Mouse (Mus musculus): Measurements from ENCODE around the gene Mpst. TPM values are rescaled to one million over a fixed set of nuclear protein-coding genes. Genes with fewer than 3 reads are reported as not detected.

Mpst gene
- total RNA-seq, 2 experiments from 2014 or later = 10.4 to 39.6 TPM

DNA sequence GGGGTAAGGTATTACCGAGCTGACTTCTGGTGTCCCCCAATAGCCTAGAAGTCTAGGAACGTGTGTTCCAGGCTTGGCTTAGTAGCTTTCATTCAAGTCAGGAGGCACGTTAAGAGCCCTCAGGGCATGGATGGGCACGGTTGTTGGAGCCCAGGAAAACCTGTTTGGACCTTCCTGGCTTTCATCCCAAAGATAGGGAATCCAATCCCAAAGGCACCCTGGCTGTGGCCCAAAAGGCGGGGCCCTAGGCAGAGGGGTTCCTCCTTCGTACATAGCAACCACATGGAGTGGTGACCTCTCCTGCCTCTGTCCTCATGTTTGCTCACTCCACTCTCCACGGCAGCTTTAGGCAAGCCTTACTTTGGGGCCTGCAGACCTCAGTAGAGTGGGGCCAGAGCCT is 3.8 kb upstream of the Mpst start:
- ATAC-seq (replicated peaks; ENCODE audit: low FRiP score, poor library complexity, severe bottlenecking) = no peak

DNA sequence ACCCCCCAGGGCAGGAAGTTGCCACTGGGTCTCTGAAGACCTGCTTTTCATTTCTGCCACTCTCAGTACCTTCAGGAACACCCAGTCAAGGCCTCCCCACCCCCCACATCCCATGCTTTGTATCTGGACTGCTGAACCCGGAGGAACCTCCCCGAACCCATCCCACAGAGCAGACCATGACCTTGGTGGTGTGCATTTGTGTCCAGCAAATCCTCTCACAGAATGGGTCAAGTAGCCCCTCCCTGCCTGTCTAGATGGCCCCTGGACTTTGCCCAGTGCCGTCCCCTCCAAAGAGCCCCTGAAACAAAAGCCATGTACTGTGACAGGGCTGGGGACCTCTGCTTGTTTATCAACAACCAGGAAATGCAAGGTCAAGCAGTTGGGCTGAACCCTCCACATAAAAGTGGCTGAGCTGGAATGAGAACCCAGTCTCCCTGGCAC is 2.9 kb upstream of the Mpst start:
- ATAC-seq (replicated peaks; ENCODE audit: low FRiP score, poor library complexity, severe bottlenecking) = no peak

- no peak for ATAC-seq (replicated peaks; ENCODE audit: low FRiP score, poor library complexity, severe bottlenecking)
Observed at GRCm38 (mm10) chr15:78403896-78404295, 2.3 kb upstream of the Mpst start.

DNA sequence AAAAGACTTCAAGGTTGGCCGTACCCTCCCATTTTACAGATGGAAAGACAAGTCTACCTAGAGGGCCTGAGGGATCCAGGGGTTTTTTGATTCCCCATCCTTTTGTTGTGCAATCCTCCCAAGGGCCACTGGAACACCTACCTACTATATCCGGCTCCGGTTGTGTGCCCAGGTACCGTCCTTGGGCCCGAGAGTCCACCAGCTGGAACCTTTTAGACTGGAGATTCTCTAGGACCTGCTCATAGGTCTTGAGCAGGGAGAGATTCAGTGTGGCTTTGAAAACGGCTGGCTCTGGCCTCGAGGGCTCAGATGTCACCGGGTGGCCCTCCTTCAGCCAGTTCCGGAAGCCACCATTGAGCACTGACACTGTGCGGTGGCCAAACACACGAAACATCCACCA is 1.1 kb upstream of the Mpst start:
- ATAC-seq (replicated peaks; ENCODE audit: low FRiP score, poor library complexity, severe bottlenecking) = no peak

DNA sequence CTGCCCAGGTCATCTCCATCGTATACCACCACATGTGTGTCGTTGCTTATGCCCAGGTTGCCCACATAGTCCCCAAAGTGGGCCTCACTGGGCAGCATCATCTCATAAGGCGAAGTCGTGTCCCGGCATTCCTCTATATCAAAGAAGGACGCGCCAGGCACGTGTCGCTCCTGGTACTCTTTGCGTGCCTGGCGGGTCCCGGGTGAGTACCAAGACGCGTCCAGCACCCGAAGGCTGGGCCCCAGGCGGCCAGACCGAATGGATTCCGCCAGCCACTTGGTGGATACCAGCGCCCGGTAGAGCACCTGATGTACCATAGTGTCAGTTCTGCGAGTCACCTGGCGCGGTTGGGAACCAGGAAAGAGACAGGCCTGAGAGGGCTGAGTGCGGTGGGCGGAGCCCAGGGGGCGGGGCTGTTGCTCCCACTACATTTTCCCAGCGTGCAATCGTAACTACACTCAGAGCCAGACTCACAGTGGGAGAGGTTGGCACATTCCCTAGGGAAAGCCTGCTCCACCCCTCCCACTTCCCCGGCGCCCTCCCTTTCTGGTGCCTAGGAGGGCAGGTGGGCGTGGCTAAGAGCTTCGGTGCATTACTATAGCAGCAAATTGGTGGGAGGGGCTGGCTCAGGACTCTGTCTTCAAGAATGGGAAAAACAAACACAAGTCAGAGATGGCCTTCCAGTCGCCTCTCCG is 552 bp upstream of the Mpst start, which contains the start of gene Tst:
TSS of gene Tst (minus strand) at position 391 of the 695 bp plus-strand sequence.
- peak; percentile 64 for ATAC-seq (replicated peaks; ENCODE audit: low FRiP score, poor library complexity, severe bottlenecking)

- no peak for ATAC-seq (replicated peaks; ENCODE audit: low FRiP score, poor library complexity, severe bottlenecking)
Observed at GRCm38 (mm10) chr15:78409570-78410052, 3.4 kb downstream of the Mpst start.

DNA sequence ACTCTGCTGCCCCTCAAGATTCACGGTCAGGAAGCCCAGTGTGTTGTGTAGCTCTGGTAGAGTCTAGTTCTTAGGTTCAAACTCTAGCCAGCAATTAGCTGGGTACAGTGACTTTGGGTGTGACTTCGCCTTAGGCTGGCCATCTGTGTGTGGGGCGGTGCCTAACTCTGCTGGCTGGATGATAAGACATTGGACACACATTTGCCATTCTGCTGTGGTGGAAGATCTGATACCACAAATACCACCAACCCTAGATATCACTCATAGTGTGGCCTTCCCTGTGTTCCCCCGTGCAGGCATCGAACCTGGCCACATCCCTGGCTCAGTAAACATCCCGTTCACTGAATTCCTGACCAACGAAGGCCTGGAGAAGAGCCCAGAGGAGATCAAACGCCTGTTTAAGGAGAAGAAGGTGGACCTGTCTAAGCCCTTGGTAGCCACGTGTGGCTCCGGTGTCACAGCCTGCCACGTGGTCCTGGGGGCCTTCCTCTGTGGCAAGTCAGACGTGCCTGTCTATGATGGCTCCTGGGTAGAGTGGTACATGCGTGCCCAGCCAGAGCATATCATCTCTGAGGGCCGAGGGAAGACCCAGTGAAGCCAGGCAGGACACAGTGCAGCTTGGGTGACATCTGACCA is 7.0 kb downstream of the Mpst start:
- peak; percentile 89 for ATAC-seq (replicated peaks; ENCODE audit: low FRiP score, poor library complexity, severe bottlenecking)

- ATAC-seq (replicated peaks; ENCODE audit: low FRiP score, poor library complexity, severe bottlenecking) = 0 out of 2 replicates have a peak, but pooled peaks have one; percentile 0
Observed at GRCm38 (mm10) chr15:78413719-78414117, 7.5 kb downstream of the Mpst start.

- ATAC-seq (replicated peaks; ENCODE audit: low FRiP score, poor library complexity, severe bottlenecking) = no peak
Observed at GRCm38 (mm10) chr15:78414157-78414556, 7.9 kb downstream of the Mpst start.

DNA sequence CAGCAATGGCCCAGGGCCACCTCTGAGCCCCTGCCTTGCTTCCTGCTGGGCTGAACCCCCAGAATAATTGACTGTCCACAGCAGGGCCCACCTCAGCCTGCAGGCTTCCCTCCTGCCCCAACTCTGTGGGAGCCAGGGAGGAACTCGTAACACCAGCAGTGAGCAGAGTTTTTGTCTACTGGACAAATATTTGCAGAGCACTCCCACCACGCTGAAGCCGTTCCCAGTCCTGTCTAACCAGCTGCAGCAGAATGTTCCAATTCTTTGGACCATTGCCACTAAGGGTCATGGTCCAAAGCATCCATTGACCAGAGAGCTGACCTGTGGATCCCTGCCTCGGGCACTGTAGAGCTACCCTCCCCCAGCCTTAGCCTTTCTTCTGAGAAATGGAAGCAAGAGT is 10.7 kb downstream of the Mpst start:
- no peak for ATAC-seq (replicated peaks; ENCODE audit: low FRiP score, poor library complexity, severe bottlenecking)

DNA sequence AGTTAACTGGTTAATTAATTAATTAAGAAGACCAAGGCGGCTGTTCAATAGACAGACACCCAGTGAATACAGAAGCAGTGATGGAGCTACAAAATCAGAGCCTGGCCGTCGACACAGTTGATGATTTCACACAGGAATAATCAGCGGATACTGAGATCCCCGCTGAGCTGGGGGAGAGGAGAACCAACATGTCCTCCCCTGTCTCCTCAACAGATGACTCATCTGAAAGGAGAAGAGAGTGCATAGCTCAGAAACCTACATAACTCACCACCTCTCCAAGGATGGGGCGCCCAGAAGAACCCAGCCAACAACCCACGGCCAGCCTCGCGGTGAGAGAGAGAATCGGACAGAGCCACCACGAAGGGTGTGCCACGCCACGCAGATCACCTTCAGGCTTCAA is 14.2 kb downstream of the Mpst start:
- no peak for ATAC-seq (replicated peaks; ENCODE audit: low FRiP score, poor library complexity, severe bottlenecking)

GRCm38 (mm10) chr15:78422046-78422956 is 16.1 kb downstream of the Mpst start:
- ATAC-seq (replicated peaks; ENCODE audit: low FRiP score, poor library complexity, severe bottlenecking) = peak; percentile 93

GRCm38 (mm10) chr15:78424507-78424906 is 18.3 kb downstream of the Mpst start:
- no peak for ATAC-seq (replicated peaks; ENCODE audit: low FRiP score, poor library complexity, severe bottlenecking)

GRCm38 (mm10) chr15:78425230-78425629 is 19.0 kb downstream of the Mpst start:
- ATAC-seq (replicated peaks; ENCODE audit: low FRiP score, poor library complexity, severe bottlenecking) = no peak

GRCm38 (mm10) chr15:78428391-78429138 is 22.3 kb downstream of the Mpst start, which contains the start of gene Kctd17:
Kctd17 (plus strand) TSS chr15:78428564.
- no peak for ATAC-seq (replicated peaks; ENCODE audit: low FRiP score, poor library complexity, severe bottlenecking)

DNA sequence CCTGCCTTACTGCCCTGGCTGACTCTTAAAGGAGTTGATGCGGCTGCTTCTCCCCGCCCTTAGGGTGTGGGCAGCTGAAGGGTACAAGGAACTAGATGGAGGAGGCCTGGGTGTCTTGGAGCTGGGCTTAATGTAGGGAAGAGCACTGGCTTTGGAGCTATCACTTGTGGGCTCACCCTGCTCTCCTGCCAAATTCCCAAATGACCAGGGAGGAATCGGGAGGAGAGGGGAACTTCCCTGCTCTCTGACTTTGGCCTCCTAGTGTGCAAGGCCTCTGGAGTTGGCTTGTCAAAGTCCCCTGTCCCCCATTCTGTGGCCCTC is 22.9 kb downstream of the Mpst start:
- ATAC-seq (replicated peaks; ENCODE audit: low FRiP score, poor library complexity, severe bottlenecking) = no peak

GRCm38 (mm10) chr15:78429871-78430622 is 23.8 kb downstream of the Mpst start:
- no peak for ATAC-seq (replicated peaks; ENCODE audit: low FRiP score, poor library complexity, severe bottlenecking)

- ATAC-seq (replicated peaks; ENCODE audit: low FRiP score, poor library complexity, severe bottlenecking) = no peak
Observed at GRCm38 (mm10) chr15:78430874-78431273, 24.7 kb downstream of the Mpst start.

DNA sequence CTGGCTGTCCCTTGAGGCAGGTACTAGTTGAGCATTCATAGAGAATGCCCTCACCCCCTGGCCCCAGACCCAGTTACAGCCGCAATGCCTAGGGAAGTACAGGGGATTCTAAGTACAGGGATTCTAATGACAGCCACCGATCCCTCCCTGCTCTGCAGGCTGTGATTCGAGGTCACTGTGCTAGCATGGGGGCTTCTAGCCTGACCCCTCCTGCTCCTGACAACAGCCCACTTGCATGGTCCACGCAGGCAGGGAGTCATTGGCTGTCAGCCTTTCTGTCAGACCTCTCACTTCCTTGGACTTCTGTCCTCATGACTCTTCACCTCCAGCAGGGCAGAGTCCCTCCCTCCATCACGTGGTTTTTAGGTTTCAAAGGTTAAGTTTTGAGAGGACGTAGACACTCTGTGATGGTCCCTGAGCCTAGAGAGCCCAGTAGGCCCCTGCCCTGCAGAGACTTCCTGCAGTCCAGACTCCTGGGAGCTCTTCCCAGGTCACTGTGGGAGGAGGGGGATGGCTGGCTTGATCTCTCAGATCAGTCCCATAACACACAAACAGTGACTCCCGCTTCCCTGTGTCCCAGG is 25.4 kb downstream of the Mpst start:
- no peak for ATAC-seq (replicated peaks; ENCODE audit: low FRiP score, poor library complexity, severe bottlenecking)

All from erythroblast, adult 5-6 weeks (primary cell).